In the genomic region with DNA sequence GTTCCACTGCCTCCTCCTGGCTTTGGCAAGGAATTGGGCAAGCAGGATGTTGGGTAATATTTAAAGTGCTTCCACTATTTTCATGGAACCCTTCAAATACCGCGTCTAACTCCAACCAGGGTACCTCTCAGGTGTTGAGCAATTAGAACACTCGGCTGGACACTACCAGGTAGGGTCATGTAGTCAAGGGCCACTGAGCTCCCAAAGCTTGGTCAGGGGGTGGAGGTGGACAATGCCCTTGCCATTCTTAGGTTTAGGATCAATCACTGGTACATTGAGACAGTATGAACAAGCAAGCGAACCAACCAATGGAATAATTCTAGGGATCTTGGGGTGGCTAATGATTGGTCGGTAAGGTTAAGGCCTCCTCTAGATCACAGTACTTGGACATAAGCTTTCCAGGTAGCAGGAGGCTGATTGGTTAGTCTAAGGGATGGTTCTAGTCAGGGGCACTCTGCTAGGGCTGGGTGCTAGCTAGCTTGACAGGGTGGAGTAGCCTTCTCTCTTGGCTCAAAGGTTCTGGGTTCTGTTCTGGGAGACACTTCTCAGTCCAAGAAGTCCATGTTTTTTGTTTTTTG, we compare ENCODE assay signal across 8 mouse cellular contexts. TPM values are rescaled to one million over a fixed set of nuclear protein-coding genes. Genes with fewer than 3 reads are reported as not detected.
DNase-seq lines count a peak whose midpoint lies in the region; ATAC-seq and TF ChIP-seq lines count a peak whose summit lies in the region.

No protein-coding gene starts in this region.

- ATAC-seq in lung, embryonic 14.5 days (ENCODE audit: insufficient read depth): no peak
- no peak; the same call in 1 of the 2 replicates for ATAC-seq in forebrain, embryonic 13.5 days
- ATAC-seq in limb, embryonic 12.5 days (ENCODE audit: insufficient number of reproducible peaks, insufficient read depth, low FRiP score, low TSS enrichment, low read depth): no peak
- ATAC-seq in neural tube, embryonic 15.5 days (ENCODE audit: low FRiP score): no peak; the same call in none of the 2 replicates

- H3K4me3 ChIP-seq in lung, embryonic 14.5 days (ENCODE audit: low read depth, low read length): peak overlapping the region; percentile 51
- peak overlapping the region; percentile 52 for H3K4me3 ChIP-seq in forebrain, embryonic 13.5 days
- H3K4me3 ChIP-seq in limb, embryonic 12.5 days (replicated peaks): peak overlapping the region; percentile 53
- peak overlapping the region; percentile 59 for H3K4me3 ChIP-seq in neural tube, embryonic 15.5 days (replicated peaks)

- no peaks in the 10 kb centered on the region for H3K9me3 ChIP-seq in lung, embryonic 14.5 days (ENCODE audit: low read depth, low read length)
- H3K9me3 ChIP-seq in forebrain, embryonic 13.5 days (replicated peaks): no peaks in the 10 kb centered on the region
- no peaks in the 10 kb centered on the region for H3K9me3 ChIP-seq in limb, embryonic 12.5 days
- H3K9me3 ChIP-seq in neural tube, embryonic 15.5 days (replicated peaks): no peaks in the 10 kb centered on the region

- intact Hi-C loops in left cerebral cortex, postnatal 4 days (cut with DNase I): no loop called here

- peak overlapping the region; percentile 88; the same call in 1 of the 2 replicates for H3K27ac ChIP-seq in lung, embryonic 14.5 days (ENCODE audit: low read depth)
- no peak overlapping the region for H3K27ac ChIP-seq in forebrain, embryonic 13.5 days
- H3K27ac ChIP-seq in limb, embryonic 12.5 days: peak overlapping the region; percentile 97
- H3K27ac ChIP-seq in neural tube, embryonic 15.5 days (replicated peaks): no peak overlapping the region

- H3K36me3 ChIP-seq in lung, embryonic 14.5 days (ENCODE audit: insufficient read depth): peaks cover 25% of the 10 kb centered on the region
- peaks cover 27% of the 10 kb centered on the region for H3K36me3 ChIP-seq in forebrain, embryonic 13.5 days (ENCODE audit: poor library complexity, severe bottlenecking)
- H3K36me3 ChIP-seq in limb, embryonic 12.5 days: peaks cover 36% of the 10 kb centered on the region
- peaks cover 25% of the 10 kb centered on the region for H3K36me3 ChIP-seq in neural tube, embryonic 15.5 days

- H3K27me3 ChIP-seq in lung, embryonic 14.5 days (ENCODE audit: insufficient read depth, low read length): peaks cover 13% of the 10 kb centered on the region
- peaks cover 24% of the 10 kb centered on the region for H3K27me3 ChIP-seq in forebrain, embryonic 13.5 days
- H3K27me3 ChIP-seq in limb, embryonic 12.5 days: peaks cover 5% of the 10 kb centered on the region; the same call in 1 of the 2 replicates
- H3K27me3 ChIP-seq in neural tube, embryonic 15.5 days (replicated peaks): peaks cover 7% of the 10 kb centered on the region; the same call in 1 of the 2 replicates

- peak overlapping the region; percentile 97 for H3K4me2 ChIP-seq in lung, embryonic 14.5 days
- peak overlapping the region; percentile 97 for H3K4me2 ChIP-seq in forebrain, embryonic 13.5 days
- peak overlapping the region; percentile 95 for H3K4me2 ChIP-seq in limb, embryonic 12.5 days
- H3K4me2 ChIP-seq in neural tube, embryonic 15.5 days: peak overlapping the region; percentile 99

- WGBS in lung, embryonic 14.5 days: 28% methylated on average over 5 of the region's 5 CpGs
- WGBS in forebrain, embryonic 13.5 days: 23% methylated on average over 5 of the region's 5 CpGs
- WGBS in limb, embryonic 12.5 days: 29% methylated on average over 5 of the region's 5 CpGs
- 35% methylated on average over 5 of the region's 5 CpGs for WGBS in neural tube, embryonic 15.5 days

- no peak overlapping the region for H3K9ac ChIP-seq in lung, embryonic 14.5 days
- H3K9ac ChIP-seq in forebrain, embryonic 13.5 days: no peak overlapping the region
- H3K9ac ChIP-seq in limb, embryonic 12.5 days (replicated peaks): peak overlapping the region; percentile 73; the same call in 1 of the 2 replicates
- no peak overlapping the region for H3K9ac ChIP-seq in neural tube, embryonic 15.5 days (replicated peaks)

- DNase-seq in lung, embryonic 14.5 days: no peak
- no peak for DNase-seq in lung, postnatal 4 days
- DNase-seq in layer of hippocampus, adult 18-20 months (ENCODE audit: low spot score in 2 of 2): no peak
- no peak for DNase-seq in ovary, postnatal 36 days (ENCODE audit: low spot score)
- DNase-seq in left cerebral cortex, postnatal 4 days: no peak

- peaks cover 38% of the 10 kb centered on the region for H3K4me1 ChIP-seq in lung, embryonic 14.5 days (ENCODE audit: insufficient read depth)
- peaks cover 47% of the 10 kb centered on the region for H3K4me1 ChIP-seq in forebrain, embryonic 13.5 days
- H3K4me1 ChIP-seq in limb, embryonic 12.5 days (replicated peaks): peaks cover 49% of the 10 kb centered on the region
- peaks cover 51% of the 10 kb centered on the region for H3K4me1 ChIP-seq in neural tube, embryonic 15.5 days

- TF ChIP-seq CTCF in lung, embryonic 14.5 days (IDR thresholded peaks at IDR 0.05; ENCODE audit: low read depth): no peak; the same call in none of the 2 replicates

RNA-seq across cellular contexts. Expression of a gene that starts 3.2 kb away (rescaled TPM):
- polyA plus RNA-seq in lung, embryonic 14.5 days (2014; fragmentation: Nextera tagmentation; extraction: Ambion mirVana): 8.2 and 10.3 TPM in 2 replicates
- 2.4 and 2.9 TPM in 2 replicates for polyA plus RNA-seq in forebrain, embryonic 13.5 days (2015; fragmentation: Nextera tagmentation; extraction: Ambion mirVana)
- 19.5 and 19.8 TPM in 2 replicates for polyA plus RNA-seq in limb, embryonic 12.5 days (2016; fragmentation: Nextera tagmentation; extraction: Ambion mirVana)
- 5.9 and 6.0 TPM in 2 replicates for polyA plus RNA-seq in neural tube, embryonic 15.5 days (2015; fragmentation: Nextera tagmentation; extraction: Ambion mirVana)
- 1 to 10 TPM; 7.5 to 9.9 TPM for total RNA-seq in layer of hippocampus, adult 18-20 months (2021)
- total RNA-seq in left cerebral cortex, postnatal 4 days (2021): 10 to 100 TPM; 15.8 to 16.4 TPM

RNA-seq across cellular contexts. Expression of a gene that starts 7.2 kb away (rescaled TPM):
- polyA plus RNA-seq in lung, embryonic 14.5 days (2014; fragmentation: Nextera tagmentation; extraction: Ambion mirVana): 6.4 and 7.0 TPM in 2 replicates
- polyA plus RNA-seq in forebrain, embryonic 13.5 days (2015; fragmentation: Nextera tagmentation; extraction: Ambion mirVana): 10.6 and 12.2 TPM in 2 replicates
- 6.7 and 9.9 TPM in 2 replicates for polyA plus RNA-seq in limb, embryonic 12.5 days (2016; fragmentation: Nextera tagmentation; extraction: Ambion mirVana)
- polyA plus RNA-seq in neural tube, embryonic 15.5 days (2015; fragmentation: Nextera tagmentation; extraction: Ambion mirVana): 21.0 and 24.0 TPM in 2 replicates
- total RNA-seq in layer of hippocampus, adult 18-20 months (2021): 10 to 100 TPM; 54.2 to 57.6 TPM
- 10 to 100 TPM; 82.8 to 91.5 TPM for total RNA-seq in left cerebral cortex, postnatal 4 days (2021)

RNA-seq across cellular contexts. Expression of a gene that starts 8.1 kb away (rescaled TPM):
- polyA plus RNA-seq in lung, embryonic 14.5 days (2014; fragmentation: Nextera tagmentation; extraction: Ambion mirVana): 14.5 and 15.2 TPM in 2 replicates
- polyA plus RNA-seq in forebrain, embryonic 13.5 days (2015; fragmentation: Nextera tagmentation; extraction: Ambion mirVana): 14.8 and 15.4 TPM in 2 replicates
- 18.3 and 20.2 TPM in 2 replicates for polyA plus RNA-seq in limb, embryonic 12.5 days (2016; fragmentation: Nextera tagmentation; extraction: Ambion mirVana)
- polyA plus RNA-seq in neural tube, embryonic 15.5 days (2015; fragmentation: Nextera tagmentation; extraction: Ambion mirVana): 8.8 and 10.7 TPM in 2 replicates
- total RNA-seq in layer of hippocampus, adult 18-20 months (2021): 1 to 10 TPM; 7.3 to 8.5 TPM
- total RNA-seq in left cerebral cortex, postnatal 4 days (2021): 10 to 100 TPM; 12.6 to 13.7 TPM

RNA-seq across cellular contexts. Expression of a gene that starts 38.8 kb away (rescaled TPM):
- 79.3 and 81.1 TPM in 2 replicates for polyA plus RNA-seq in lung, embryonic 14.5 days (2014; fragmentation: Nextera tagmentation; extraction: Ambion mirVana)
- 60.2 and 66.1 TPM in 2 replicates for polyA plus RNA-seq in forebrain, embryonic 13.5 days (2015; fragmentation: Nextera tagmentation; extraction: Ambion mirVana)
- polyA plus RNA-seq in limb, embryonic 12.5 days (2016; fragmentation: Nextera tagmentation; extraction: Ambion mirVana): 90.7 and 92.7 TPM in 2 replicates
- polyA plus RNA-seq in neural tube, embryonic 15.5 days (2015; fragmentation: Nextera tagmentation; extraction: Ambion mirVana): 13.4 and 26.3 TPM in 2 replicates
- total RNA-seq in layer of hippocampus, adult 18-20 months (2021): 1 to 10 TPM; 4.8 to 5.0 TPM
- 1 to 10 TPM; 9.1 to 9.8 TPM for total RNA-seq in left cerebral cortex, postnatal 4 days (2021)

RNA-seq across cellular contexts. Expression of a gene that starts 43.0 kb away (rescaled TPM):
- 450 and 473 TPM in 2 replicates for polyA plus RNA-seq in lung, embryonic 14.5 days (2014; fragmentation: Nextera tagmentation; extraction: Ambion mirVana)
- 602 and 648 TPM in 2 replicates for polyA plus RNA-seq in forebrain, embryonic 13.5 days (2015; fragmentation: Nextera tagmentation; extraction: Ambion mirVana)
- polyA plus RNA-seq in limb, embryonic 12.5 days (2016; fragmentation: Nextera tagmentation; extraction: Ambion mirVana): 392 and 404 TPM in 2 replicates
- 1,457 and 1,659 TPM in 2 replicates for polyA plus RNA-seq in neural tube, embryonic 15.5 days (2015; fragmentation: Nextera tagmentation; extraction: Ambion mirVana)
- 1,000 to 10,000 TPM; 1,141 to 1,201 TPM for total RNA-seq in layer of hippocampus, adult 18-20 months (2021)
- 100 to 1,000 TPM; 770 to 834 TPM for total RNA-seq in left cerebral cortex, postnatal 4 days (2021)

Comparison
In these comparisons a context has a peak if more than half of its experiments do, and no peak if none do; other contexts are left out.
1. H3K27ac ChIP-seq: peak in lung, embryonic 14.5 days (single experiment) and limb, embryonic 12.5 days (single experiment); none in forebrain, embryonic 13.5 days (single experiment) and neural tube, embryonic 15.5 days (single experiment).
2. Peak in every context shown above with its lines, with median percentiles within 50 percentile points of each other: H3K4me2 ChIP-seq and H3K4me3 ChIP-seq.